Mouse (Mus musculus) CH12.LX (cell line): ENCODE data around the gene Rexo5. TPM values are rescaled to one million over a fixed set of nuclear protein-coding genes. Genes with fewer than 3 reads are reported as not detected.

Experiments
- DNase-seq: peaks from one replicate; pipeline ENCODE4 v3.0.0-alpha.2; 2013; ENCODE audit errors: extremely low read depth
- H3K27ac ChIP-seq: 2 replicates; pipeline ENCODE4 v1.5.1; 2012; ENCODE audit warnings: low read depth, mild to moderate bottlenecking, control low read depth, moderate library complexity; ENCODE audit not compliant: insufficient read depth
- H3K27me3 ChIP-seq: replicated peaks from 2 replicates; pipeline ENCODE3; 2012; ENCODE audit warnings: inconsistent platforms
- H3K36me3 ChIP-seq, 2 experiments: replicated peaks in 1 of 2; 2 replicates each; pipeline versions ENCODE3 to v1.6.1; 2012; ENCODE audit warnings: inconsistent platforms in 1 of 2, low read length in 1 of 2, mild to moderate bottlenecking in 1 of 2, mixed read lengths in 1 of 2, moderate library complexity in 1 of 2; ENCODE audit not compliant: control insufficient read depth in 1 of 2, insufficient read depth in 1 of 2
- H3K4me1 ChIP-seq, 2 experiments: 2 replicates each; pipeline ENCODE4 v1.6.1; 2012; ENCODE audit warnings: inconsistent platforms in 1 of 2, moderate library complexity in 1 of 2; ENCODE audit not compliant: insufficient read depth in 2 of 2, control insufficient read depth in 1 of 2
- H3K4me2 ChIP-seq: 2 replicates; pipeline ENCODE4 v1.6.1; 2012; ENCODE audit warnings: low read depth, mild to moderate bottlenecking, control low read depth; ENCODE audit not compliant: poor library complexity, insufficient read depth, severe bottlenecking
- H3K4me3 ChIP-seq, 3 experiments: fragments of 150-350 bp in 1 of 3; sonication (generic) in 1 of 3; replicated peaks in 1 of 3; 2 replicates each; pipeline versions ENCODE3 to v1.5.1; 2011 to 2012; ENCODE audit warnings: low read depth in 2 of 3, low read length in 2 of 3, mild to moderate bottlenecking in 2 of 3, moderate library complexity in 2 of 3, control low read depth in 1 of 3, improper control_type of control experiment in 1 of 3, inconsistent platforms in 1 of 3, mixed read lengths in 1 of 3; ENCODE audit not compliant: poor library complexity in 1 of 3
- H3K79me2 ChIP-seq: replicated peaks from 2 replicates; pipeline ENCODE4 v1.6.1; 2012; ENCODE audit warnings: mild to moderate bottlenecking, moderate library complexity; ENCODE audit not compliant: control insufficient read depth, poor library complexity, insufficient read depth, severe bottlenecking; ENCODE audit errors: extremely low read depth
- H3K9ac ChIP-seq: 2 replicates; pipeline ENCODE4 v1.6.1; 2012; ENCODE audit warnings: low read depth, mild to moderate bottlenecking, control low read depth, moderate library complexity; ENCODE audit not compliant: insufficient read depth
- H3K9me3 ChIP-seq: replicated peaks from 2 replicates; pipeline ENCODE3; 2012; ENCODE audit warnings: low read length, inconsistent platforms, mixed read lengths
- BHLHE40 ChIP-seq: IDR thresholded peaks from 2 replicates; pipeline ENCODE4 v1.6.1; 2011; ENCODE audit warnings: mild to moderate bottlenecking, low read depth, low read length, improper control_type of control experiment
- CHD2 ChIP-seq: IDR thresholded peaks from 2 replicates; pipeline ENCODE4 v1.6.1; 2011; ENCODE audit warnings: low read length, improper control_type of control experiment
- CTCF ChIP-seq, 2 experiments: IDR thresholded peaks in 1 of 2; conservative IDR thresholded peaks in 1 of 2; 2 replicates each; pipeline ENCODE4 v1.5.1; 2011 to 2012; ENCODE audit warnings: low read depth in 2 of 2, low read length in 2 of 2, improper control_type of control experiment in 1 of 2, inconsistent platforms in 1 of 2, mild to moderate bottlenecking in 1 of 2, moderate library complexity in 1 of 2
- EP300 ChIP-seq: IDR thresholded peaks from 2 replicates; pipeline ENCODE4 v1.6.1; 2011; ENCODE audit warnings: low read length, improper control_type of control experiment
- GABPA ChIP-seq: IDR thresholded peaks from 2 replicates; pipeline ENCODE4 v1.6.1; 2012; ENCODE audit warnings: low read depth, low read length, improper control_type of control experiment, inconsistent platforms; ENCODE audit not compliant: insufficient replicate concordance
- HCFC1 ChIP-seq: IDR thresholded peaks from 2 replicates; pipeline ENCODE4 v1.6.1; 2012; ENCODE audit warnings: low read depth, mild to moderate bottlenecking, inconsistent platforms, low read length, improper control_type of control experiment
- IRF4 ChIP-seq: IDR thresholded peaks from 2 replicates; pipeline ENCODE4 v1.6.1; 2014; ENCODE audit warnings: low read depth, mild to moderate bottlenecking, inconsistent platforms, low read length, improper control_type of control experiment
- JUN ChIP-seq: IDR thresholded peaks from 2 replicates; pipeline ENCODE4 v1.6.1; 2011; ENCODE audit warnings: low read depth, mild to moderate bottlenecking, low read length, improper control_type of control experiment, moderate library complexity; ENCODE audit not compliant: insufficient read depth
- KAT2A ChIP-seq: IDR thresholded peaks from 2 replicates; pipeline ENCODE4 v1.6.1; 2012; ENCODE audit warnings: low read length, improper control_type of control experiment, inconsistent platforms; ENCODE audit not compliant: insufficient replicate concordance
- MAFK ChIP-seq: IDR thresholded peaks from 2 replicates; pipeline ENCODE4 v1.6.1; 2011; ENCODE audit warnings: low read length, improper control_type of control experiment; ENCODE audit not compliant: insufficient replicate concordance
- MAX ChIP-seq: IDR thresholded peaks from 2 replicates; pipeline ENCODE4 v1.6.1; 2011; ENCODE audit warnings: low read length, improper control_type of control experiment
- MAZ ChIP-seq: IDR thresholded peaks from 2 replicates; pipeline ENCODE4 v1.6.1; 2012; ENCODE audit warnings: low read depth, mild to moderate bottlenecking, inconsistent platforms, low read length, improper control_type of control experiment, moderate library complexity
- MEF2A ChIP-seq: IDR thresholded peaks from 2 replicates; pipeline ENCODE4 v1.6.1; 2014; ENCODE audit warnings: low read depth, mild to moderate bottlenecking, inconsistent platforms, low read length, improper control_type of control experiment, borderline replicate concordance
- MXI1 ChIP-seq: IDR thresholded peaks from 2 replicates; pipeline ENCODE4 v1.6.1; 2011; ENCODE audit warnings: mild to moderate bottlenecking, low read depth, low read length, improper control_type of control experiment
- MYC ChIP-seq: IDR thresholded peaks from 2 replicates; pipeline ENCODE4 v1.6.1; 2011; ENCODE audit warnings: low read depth, mild to moderate bottlenecking, improper control_type of control experiment, low read length
- NRF1 ChIP-seq: IDR thresholded peaks from 2 replicates; pipeline ENCODE4 v1.6.1; 2014; ENCODE audit warnings: low read depth, mild to moderate bottlenecking, inconsistent platforms, low read length, improper control_type of control experiment, moderate library complexity
- POLR2A ChIP-seq: IDR thresholded peaks from 2 replicates; pipeline ENCODE4 v1.6.1; 2011; ENCODE audit warnings: low read depth, mild to moderate bottlenecking, improper control_type of control experiment, low read length
- POLR2AphosphoS2 ChIP-seq: IDR thresholded peaks from 2 replicates; pipeline ENCODE4 v1.6.1; 2011; ENCODE audit warnings: low read depth, low read length, improper control_type of control experiment
- RAD21 ChIP-seq: IDR thresholded peaks from 2 replicates; pipeline ENCODE4 v1.6.1; 2011; ENCODE audit warnings: low read depth, mild to moderate bottlenecking, low read length, improper control_type of control experiment, moderate library complexity
- RCOR1 ChIP-seq: conservative IDR thresholded peaks from 2 replicates; pipeline ENCODE4 v1.6.1; 2012; ENCODE audit warnings: low read depth, mild to moderate bottlenecking, inconsistent platforms, low read length, improper control_type of control experiment
- SIN3A ChIP-seq: IDR thresholded peaks from 2 replicates; pipeline ENCODE4 v1.6.1; 2012; ENCODE audit warnings: low read length, improper control_type of control experiment, inconsistent platforms
- SMC3 ChIP-seq: IDR thresholded peaks from 2 replicates; pipeline ENCODE4 v1.6.1; 2011; ENCODE audit warnings: low read depth, low read length, improper control_type of control experiment
- TBP ChIP-seq: conservative IDR thresholded peaks from 2 replicates; pipeline ENCODE4 v1.6.1; 2011; ENCODE audit warnings: low read depth, low read length, improper control_type of control experiment
- UBTF ChIP-seq: IDR thresholded peaks from 2 replicates; pipeline ENCODE4 v1.6.1; 2012; ENCODE audit warnings: low read depth, mild to moderate bottlenecking, inconsistent platforms, low read length, improper control_type of control experiment, moderate library complexity
- USF1 ChIP-seq: IDR thresholded peaks from 2 replicates; pipeline ENCODE4 v1.6.1; 2014; ENCODE audit warnings: low read depth, mild to moderate bottlenecking, inconsistent platforms, low read length, improper control_type of control experiment
- USF2 ChIP-seq: conservative IDR thresholded peaks from 2 replicates; pipeline ENCODE4 v1.6.1; 2011; ENCODE audit warnings: low read depth, low read length, improper control_type of control experiment
- ZKSCAN1 ChIP-seq: IDR thresholded peaks from 2 replicates; pipeline ENCODE4 v1.6.1; 2012; ENCODE audit warnings: low read depth, inconsistent platforms, low read length, improper control_type of control experiment, borderline replicate concordance
- ZMIZ1 ChIP-seq: IDR thresholded peaks from 2 replicates; pipeline ENCODE4 v1.6.1; 2012; ENCODE audit warnings: low read depth, mild to moderate bottlenecking, inconsistent platforms, low read length, improper control_type of control experiment
- ZNF384 ChIP-seq: IDR thresholded peaks from 2 replicates; pipeline ENCODE4 v1.6.1; 2012; ENCODE audit warnings: low read depth, low read length, improper control_type of control experiment, inconsistent platforms
- dilution Hi-C: fragments of 300-500 bp; cut with MboI; formaldehyde crosslinking; loops from 2 replicates; pipeline ENCODE4 v1.14.3; 2020; ENCODE audit warnings: low sequenced_read_pairs; ENCODE audit not compliant: extremely low pct_unique_long_range_greater_than_20kb, extremely low pct_ligation_motif_present
- in situ Hi-C: fragments of 300-500 bp; cut with MboI; formaldehyde crosslinking; loops from 3 replicates; pipeline ENCODE4 v1.14.3; 2019; ENCODE audit warnings: low sequenced_read_pairs, low pct_ligation_motif_present, low pct_unique_long_range_greater_than_20kb, mixed read lengths
- polyA plus RNA-seq: library from polyadenylated mRNA; unstranded; fragments of >175 nt; gene quantifications from 2 replicates; pipeline ENCODE4 v1.2.1, GENCODE M21; 2012; ENCODE audit warnings: low read depth; ENCODE audit not compliant: insufficient read length
- total RNA-seq, 2 experiments: library from RNA; depleted of rRNA; stranded (reverse); fragments of 300-350 nt in 1 of 2; fragments of >200 nt in 1 of 2; gene quantifications; 2 replicates each; pipeline ENCODE4 v1.2.3; 2012 to 2014

Rexo5 gene
- total and polyA plus RNA-seq, 3 experiments = 11.0 to 15.5 (median 12.0) TPM

GRCm38 (mm10) chr7:119783453-119783852 is 10.4 kb upstream of the Rexo5 start:
- H3K27me3 ChIP-seq = no peaks in the 10 kb centered on the region
- no peak overlapping the region for H3K4me2 ChIP-seq
- H3K4me3 ChIP-seq = no peak overlapping the region
- dilution Hi-C loops = no loop called here
- TF ChIP-seq CTCF (conservative IDR thresholded peaks at IDR 0.05 in 1 of 2, IDR thresholded peaks at IDR 0.05 in 1 of 2; ENCODE audit: low read depth in 2 of 2, low read length in 2 of 2) (no peak), RAD21 (no peak), USF2 (no peak), POLR2AphosphoS2 (no peak), MAFK (no peak), MAZ (no peak), JUN (no peak), IRF4 (no peak), USF1 (no peak), EP300 (no peak), ZNF384 (no peak), BHLHE40 (no peak), ZMIZ1 (no peak), ZKSCAN1 (no peak), NRF1 (no peak), POLR2A (no peak), MAX (no peak), HCFC1 (no peak), CHD2 (no peak), RCOR1 (no peak)
- H3K36me3 ChIP-seq = peaks cover 23 to 58% of the 10 kb centered on the region in 2 experiments
- no peaks in the 10 kb centered on the region for H3K9me3 ChIP-seq
- in situ Hi-C loops = no loop called here
- no peaks in the 10 kb centered on the region for H3K4me1 ChIP-seq
- H3K79me2 ChIP-seq = no peaks in the 10 kb centered on the region
- H3K9ac ChIP-seq = no peak overlapping the region
- no peak overlapping the region for H3K27ac ChIP-seq
- DNase-seq = no peak

- Histone ChIP-seq H3K4me3 (no peak overlapping the region), H3K9me3 (no peaks in the 10 kb centered on the region), H3K27me3 (no peaks in the 10 kb centered on the region), H3K9ac (no peak overlapping the region), H3K4me2 (no peak overlapping the region), H3K4me1 (no peaks in the 10 kb centered on the region)
- no peak for DNase-seq
- in situ Hi-C loops (no loop called here), dilution Hi-C loops (no loop called here)
- TF ChIP-seq KAT2A = no peak
- no peak for TF ChIP-seq ZNF384
- TF ChIP-seq RAD21 = no peak
- no peak for TF ChIP-seq SIN3A
- TF ChIP-seq BHLHE40 = no peak
- no peak for TF ChIP-seq TBP
- no peak for TF ChIP-seq EP300
- TF ChIP-seq JUN = no peak
- TF ChIP-seq MXI1 = no peak
- TF ChIP-seq SMC3 = no peak
- TF ChIP-seq CHD2 = no peak
- no peak for TF ChIP-seq NRF1
- TF ChIP-seq MYC = no peak
- no peak for TF ChIP-seq MEF2A
- TF ChIP-seq ZMIZ1 = no peak
- no peak for TF ChIP-seq GABPA
- TF ChIP-seq UBTF = no peak
- TF ChIP-seq POLR2A = no peak
- TF ChIP-seq, all 38 proteins: peak for 0
- Histone ChIP-seq H3K79me2 (no peaks in the 10 kb centered on the region), H3K36me3 (peaks cover 29 to 72% of the 10 kb centered on the region in 2 experiments), H3K27ac (no peak overlapping the region)
Observed at GRCm38 (mm10) chr7:119784908-119785307, 8.9 kb upstream of the Rexo5 start.
